Mouse (Mus musculus): ENCODE measurements around the gene Ptbp3. TPM values are rescaled to one million over a fixed set of nuclear protein-coding genes. Genes with fewer than 3 reads are reported as not detected.

The Ptbp3 gene
- polyA plus RNA-seq, 1 experiment, result 66.1 TPM

- no peak for DNase-seq (ENCODE audit: low read depth)
Measured at GRCm38 (mm10) chr4:59555177-59555576, 6.0 kb upstream of the Ptbp3 start.

DNA sequence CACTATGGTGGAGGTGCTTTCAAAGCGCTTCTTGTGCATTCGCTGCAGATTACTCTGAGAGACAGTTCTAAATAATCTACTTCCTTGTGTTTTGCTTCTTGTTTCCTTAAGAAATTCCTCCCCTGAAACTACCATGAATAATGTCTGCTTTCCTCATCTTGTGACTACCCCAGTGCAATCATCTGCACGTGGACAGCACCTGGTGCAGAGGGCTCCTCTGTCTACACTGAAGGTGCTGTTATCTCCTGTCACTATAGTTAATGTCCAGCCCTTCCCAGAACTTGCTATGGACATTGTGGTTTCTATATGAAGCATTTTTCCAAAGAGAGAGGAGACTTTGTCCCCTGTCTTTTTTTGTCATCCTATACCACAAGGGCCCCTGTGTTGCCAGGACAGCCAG, 4.4 kb upstream of the Ptbp3 start:
- DNase-seq (ENCODE audit: low read depth), result no peak

GRCm38 (mm10) chr4:59552835-59553234, 3.7 kb upstream of the Ptbp3 start:
- no peak for DNase-seq (ENCODE audit: low read depth)

DNA sequence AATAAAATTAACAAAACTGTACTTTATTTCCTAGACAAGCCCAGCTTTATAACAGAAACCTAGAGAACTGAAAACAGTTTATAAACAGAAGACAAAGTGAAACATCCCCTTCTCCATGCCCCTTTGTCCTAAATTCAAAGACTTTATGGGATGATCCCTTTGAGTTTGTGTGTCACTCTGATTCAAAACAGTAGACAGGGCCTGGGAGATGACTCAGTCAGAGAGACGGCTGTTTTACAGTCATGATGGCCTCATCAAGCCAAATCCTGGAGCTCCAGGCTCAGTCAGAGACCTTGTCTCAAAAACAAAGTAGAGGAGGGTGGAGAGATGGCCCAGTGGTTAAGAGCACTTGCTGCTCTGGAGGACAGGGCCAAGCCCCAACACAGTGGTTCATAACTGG, 2.7 kb upstream of the Ptbp3 start:
- no peak for DNase-seq (ENCODE audit: low read depth)

- DNase-seq (ENCODE audit: low read depth), result no peak
Measured at GRCm38 (mm10) chr4:59549977-59550560, 905 bp upstream of the Ptbp3 start.

DNA sequence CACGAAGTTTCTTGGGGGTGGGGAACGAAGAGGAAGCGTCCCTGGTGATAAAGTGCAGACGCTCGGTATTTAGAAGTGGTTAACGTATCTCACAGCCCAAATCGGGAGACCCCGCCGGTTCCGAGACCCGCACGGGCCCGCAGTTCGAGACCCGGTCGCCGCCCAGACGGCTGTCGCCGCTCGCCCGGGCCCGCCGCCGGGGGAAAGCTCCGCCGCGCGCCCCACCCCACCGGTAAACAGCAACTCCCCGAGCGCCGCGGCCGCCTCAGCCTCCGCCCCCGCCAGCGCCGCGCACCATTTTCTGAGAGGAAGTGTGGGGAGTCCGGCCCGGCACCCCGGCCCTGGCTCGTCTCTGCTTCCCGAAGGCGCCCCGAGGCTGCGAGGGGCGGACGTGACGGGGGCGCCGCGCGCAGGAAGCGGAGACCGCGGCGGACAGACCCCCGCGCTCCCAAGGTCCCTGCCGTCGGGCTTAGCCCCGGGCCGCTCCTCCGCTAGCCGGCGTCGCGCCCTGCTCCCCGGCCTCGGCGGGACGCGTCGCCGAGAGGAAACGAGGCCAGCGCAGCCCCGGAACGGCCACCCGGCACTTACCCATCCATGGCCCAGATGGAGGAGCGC, 497 bp downstream of the Ptbp3 start:
- no peak for DNase-seq (ENCODE audit: low read depth)

- DNase-seq (ENCODE audit: low read depth), result no peak
Measured at GRCm38 (mm10) chr4:59548011-59548559, 1.1 kb downstream of the Ptbp3 start.

- no peak for DNase-seq (ENCODE audit: low read depth)
Measured at GRCm38 (mm10) chr4:59547136-59547889, 1.9 kb downstream of the Ptbp3 start.

- DNase-seq (ENCODE audit: low read depth), result no peak
Measured at GRCm38 (mm10) chr4:59546285-59547071, 2.7 kb downstream of the Ptbp3 start.

DNA sequence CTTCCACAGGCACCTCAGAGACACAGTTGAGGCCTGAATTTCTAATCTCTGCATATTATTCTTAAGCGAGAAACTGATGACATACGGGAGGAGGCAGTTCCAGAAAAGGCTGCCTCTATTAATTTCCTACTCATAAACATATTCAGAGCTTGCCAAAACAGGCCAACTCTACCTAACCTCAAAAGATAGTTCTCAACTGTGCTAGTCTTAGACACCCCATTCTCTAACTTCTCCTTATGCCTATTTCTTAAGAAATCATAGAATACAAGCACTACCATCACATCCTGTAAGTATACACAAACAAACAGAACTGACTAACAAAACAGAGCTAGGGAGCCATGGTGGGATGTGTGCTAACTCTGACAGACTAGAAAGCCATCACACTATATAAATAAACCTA, 4.5 kb downstream of the Ptbp3 start:
- DNase-seq (ENCODE audit: low read depth), result no peak

- DNase-seq (ENCODE audit: low read depth), result no peak
Measured at GRCm38 (mm10) chr4:59543006-59543405, 6.2 kb downstream of the Ptbp3 start.

GRCm38 (mm10) chr4:59536281-59536680, 12.9 kb downstream of the Ptbp3 start:
- no peak for DNase-seq (ENCODE audit: low read depth)

DNA sequence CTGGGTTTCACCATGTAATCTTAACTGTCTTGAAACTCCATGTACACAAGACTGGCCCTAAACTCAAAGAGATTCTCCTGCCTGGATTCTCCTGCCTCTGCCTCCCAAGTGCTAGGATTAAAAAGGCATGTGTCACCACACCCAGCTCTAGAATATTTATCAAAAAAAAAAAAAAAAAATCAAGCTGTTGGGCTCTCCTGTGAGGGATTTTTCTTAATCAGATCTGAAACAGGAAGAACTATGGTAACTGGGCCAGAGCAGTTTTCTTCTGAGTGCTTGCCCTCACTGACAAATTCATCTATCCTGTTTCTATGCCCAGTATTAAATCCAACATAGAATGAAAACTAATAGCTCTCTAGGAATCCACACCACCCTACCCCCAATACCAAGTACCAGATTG, 13.5 kb downstream of the Ptbp3 start:
- DNase-seq (ENCODE audit: low read depth), result no peak

GRCm38 (mm10) chr4:59533268-59533667, 15.9 kb downstream of the Ptbp3 start:
- no peak for DNase-seq (ENCODE audit: low read depth)

- DNase-seq (ENCODE audit: low read depth), result no peak
Measured at GRCm38 (mm10) chr4:59531172-59531571, 18.0 kb downstream of the Ptbp3 start.

GRCm38 (mm10) chr4:59527470-59527869, 21.7 kb downstream of the Ptbp3 start:
- DNase-seq (ENCODE audit: low read depth), result no peak

DNA sequence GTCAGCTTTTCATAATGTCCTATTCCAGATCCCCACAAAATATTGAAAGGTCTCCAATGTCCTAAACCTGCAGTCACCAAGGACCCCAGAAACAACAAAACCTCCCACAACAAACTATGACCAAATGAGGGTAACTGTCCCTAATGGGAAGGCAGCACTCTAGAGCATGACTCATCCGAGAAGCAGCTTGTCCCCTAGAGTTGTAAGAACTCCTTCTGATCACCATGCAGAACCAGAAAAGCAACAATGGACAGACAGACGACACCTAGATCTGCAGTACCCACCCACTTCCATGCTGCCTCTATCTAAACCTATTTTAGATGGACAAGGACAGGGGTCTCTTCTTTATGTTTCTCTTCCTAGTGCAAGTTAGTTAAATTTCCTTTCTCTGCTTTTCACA, 22.4 kb downstream of the Ptbp3 start:
- DNase-seq (ENCODE audit: low read depth), result no peak

DNA sequence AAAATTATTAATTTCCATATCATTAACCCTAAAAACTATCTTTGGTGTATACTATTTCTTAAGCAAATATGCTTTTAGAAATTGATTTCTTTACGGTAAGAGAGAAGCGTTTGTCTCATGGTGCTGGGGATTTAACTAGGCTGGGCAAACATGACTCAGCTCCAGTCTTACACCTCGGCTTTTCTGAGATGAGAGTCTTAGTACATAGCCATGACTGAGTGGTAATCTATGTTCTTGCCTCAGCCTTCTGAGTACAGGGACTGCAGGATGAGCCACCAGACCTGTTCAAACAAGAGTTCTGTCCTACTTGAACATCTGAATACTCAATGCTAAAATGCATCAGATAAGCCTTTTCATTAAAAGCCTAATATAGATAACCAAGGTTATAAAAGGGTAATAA, 24.3 kb downstream of the Ptbp3 start:
- no peak for DNase-seq (ENCODE audit: low read depth)

- DNase-seq (ENCODE audit: low read depth), result no peak
Measured at GRCm38 (mm10) chr4:59510321-59510720, 38.8 kb downstream of the Ptbp3 start.

DNA sequence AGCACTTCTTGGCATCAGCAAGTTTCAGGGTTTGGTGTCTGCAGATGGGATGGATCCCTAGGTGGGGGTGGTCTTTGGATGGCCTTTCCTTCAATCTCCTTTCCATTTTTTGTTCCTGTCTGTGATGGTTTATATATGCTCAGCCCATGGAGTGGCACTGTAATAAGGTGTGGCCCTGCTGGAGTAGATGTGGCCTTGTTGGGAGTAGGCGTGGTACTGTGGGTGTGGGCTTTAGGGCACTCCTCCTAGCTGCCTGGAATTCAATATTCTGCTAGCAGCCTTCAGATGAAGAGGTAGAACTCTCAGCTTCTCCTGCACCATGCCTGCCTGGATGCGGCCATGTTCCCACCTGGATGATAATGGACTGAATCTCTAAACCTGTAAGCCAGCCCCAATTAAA, 39.6 kb downstream of the Ptbp3 start:
- no peak for DNase-seq (ENCODE audit: low read depth)

DNA sequence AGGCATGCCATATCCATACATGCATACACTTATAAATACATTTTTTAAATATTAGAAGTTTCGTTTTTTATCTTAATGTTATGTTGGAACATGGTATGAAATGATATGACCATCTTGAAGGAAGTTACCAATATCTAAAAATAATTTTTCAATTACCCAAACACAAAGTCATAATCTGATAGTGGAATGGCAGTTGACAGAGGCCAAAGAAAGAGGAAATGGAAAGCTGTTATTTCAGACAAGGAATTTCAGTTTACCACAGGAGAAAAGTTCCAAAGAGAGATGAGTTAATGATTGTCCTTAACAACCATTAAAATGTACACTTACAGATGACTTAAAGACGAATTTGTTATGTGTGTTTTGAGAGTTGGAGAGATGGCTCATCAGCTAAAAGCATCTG, 41.4 kb downstream of the Ptbp3 start:
- no peak for DNase-seq (ENCODE audit: low read depth)

DNA sequence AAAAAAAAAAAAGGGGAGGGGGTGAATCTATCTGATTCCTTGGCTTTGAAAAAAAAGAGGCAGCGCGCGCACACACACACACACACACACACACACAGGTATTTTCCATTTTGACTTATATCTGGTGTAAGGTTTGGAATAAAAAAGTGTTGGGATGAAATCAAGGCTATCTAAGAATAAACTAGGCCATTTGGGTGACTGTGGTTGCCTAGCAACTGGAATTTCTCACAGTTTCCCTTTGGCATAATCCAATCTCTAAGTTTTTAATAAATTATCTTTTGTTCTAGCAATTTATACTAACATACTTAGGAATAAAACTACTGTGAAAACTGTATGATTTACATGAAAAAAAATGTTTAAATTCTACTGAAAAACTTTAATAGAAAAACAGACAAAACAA, 42.5 kb downstream of the Ptbp3 start:
- no peak for DNase-seq (ENCODE audit: low read depth)
